Mouse (Mus musculus): ENCODE data around the gene Prpf6. TPM values are rescaled to one million over a fixed set of nuclear protein-coding genes. Genes with fewer than 3 reads are reported as not detected.

Gene Prpf6
- polyA plus RNA-seq, 1 experiment from 2014 or later: 46.3 TPM

- Histone ChIP-seq H3K9me3 (replicated peaks; ENCODE audit: low read length) (no peaks in the 10 kb centered on the region), H3K4me3 (replicated peaks; ENCODE audit: low read depth, low read length) (no peak overlapping the region), H3K4me2 (ENCODE audit: low read length) (no peak overlapping the region), H3K27ac (no peak overlapping the region), H3K27me3 (ENCODE audit: insufficient read depth, low read length) (no peaks in the 10 kb centered on the region), H3K9ac (ENCODE audit: low read depth, low read length) (no peak overlapping the region), H3K36me3 (ENCODE audit: insufficient read depth, low read length) (peaks cover 26% of the 10 kb centered on the region), H3K4me1 (replicated peaks; ENCODE audit: insufficient read depth, low read length) (no peaks in the 10 kb centered on the region)
- DNase-seq (ENCODE audit: low spot score) (no peak), ATAC-seq (replicated peaks; ENCODE audit: low FRiP score, low read depth) (no peak)
- TF ChIP-seq CTCF (IDR thresholded peaks at IDR 0.05; ENCODE audit: low read depth): no peak
Observed at GRCm38 (mm10) chr2:181628471-181628870, 36.8 kb downstream of the Prpf6 start.

- Histone ChIP-seq H3K9ac (ENCODE audit: low read depth, low read length) (no peak overlapping the region), H3K9me3 (replicated peaks; ENCODE audit: low read length) (no peaks in the 10 kb centered on the region), H3K36me3 (ENCODE audit: insufficient read depth, low read length) (peaks cover 57% of the 10 kb centered on the region), H3K4me3 (replicated peaks; ENCODE audit: low read depth, low read length) (no peak overlapping the region), H3K27ac (no peak overlapping the region), H3K4me2 (ENCODE audit: low read length) (no peak overlapping the region), H3K27me3 (ENCODE audit: insufficient read depth, low read length) (no peaks in the 10 kb centered on the region), H3K4me1 (replicated peaks; ENCODE audit: insufficient read depth, low read length) (no peaks in the 10 kb centered on the region)
- TF ChIP-seq CTCF (IDR thresholded peaks at IDR 0.05; ENCODE audit: low read depth): no peak
- no peak for ATAC-seq (replicated peaks; ENCODE audit: low FRiP score, low read depth)
- no peak for DNase-seq (ENCODE audit: low spot score)
- WGBS: 93% methylated on average over 6 of the region's 6 CpGs
Observed at GRCm38 (mm10) chr2:181632624-181633023, 41.0 kb downstream of the Prpf6 start.

GRCm38 (mm10) chr2:181635865-181636264 lies 44.2 kb downstream of the Prpf6 start:
- no peak for ATAC-seq (replicated peaks; ENCODE audit: low FRiP score, low read depth)
- H3K4me2 ChIP-seq (ENCODE audit: low read length): no peak overlapping the region
- DNase-seq (ENCODE audit: low spot score): no peak
- no peaks in the 10 kb centered on the region for H3K4me1 ChIP-seq (replicated peaks; ENCODE audit: insufficient read depth, low read length)
- no peaks in the 10 kb centered on the region for H3K9me3 ChIP-seq (replicated peaks; ENCODE audit: low read length)
- no peak for TF ChIP-seq CTCF (IDR thresholded peaks at IDR 0.05; ENCODE audit: low read depth)
- no peak overlapping the region for H3K9ac ChIP-seq (ENCODE audit: low read depth, low read length)
- 94% methylated on average over 3 of the region's 3 CpGs for WGBS
- peaks cover 72% of the 10 kb centered on the region for H3K36me3 ChIP-seq (ENCODE audit: insufficient read depth, low read length)
- H3K27ac ChIP-seq: no peak overlapping the region
- no peak overlapping the region for H3K4me3 ChIP-seq (replicated peaks; ENCODE audit: low read depth, low read length)
- no peaks in the 10 kb centered on the region for H3K27me3 ChIP-seq (ENCODE audit: insufficient read depth, low read length)

- no peaks in the 10 kb centered on the region for H3K9me3 ChIP-seq (replicated peaks; ENCODE audit: low read length)
- no peak overlapping the region for H3K27ac ChIP-seq
- H3K27me3 ChIP-seq (ENCODE audit: insufficient read depth, low read length): no peaks in the 10 kb centered on the region
- H3K36me3 ChIP-seq (ENCODE audit: insufficient read depth, low read length): peaks cover 61% of the 10 kb centered on the region
- peak; percentile 82 for TF ChIP-seq CTCF (IDR thresholded peaks at IDR 0.05; ENCODE audit: low read depth)
- H3K4me1 ChIP-seq (replicated peaks; ENCODE audit: insufficient read depth, low read length): no peaks in the 10 kb centered on the region
- ATAC-seq (replicated peaks; ENCODE audit: low FRiP score, low read depth) (no peak), DNase-seq (ENCODE audit: low spot score) (peak; percentile 63)
- WGBS: 95% methylated on average over 2 of the region's 2 CpGs
- H3K9ac ChIP-seq (ENCODE audit: low read depth, low read length): no peak overlapping the region
- H3K4me2 ChIP-seq (ENCODE audit: low read length): no peak overlapping the region
- H3K4me3 ChIP-seq (replicated peaks; ENCODE audit: low read depth, low read length): no peak overlapping the region
Observed at GRCm38 (mm10) chr2:181644361-181644760, 52.7 kb downstream of the Prpf6 start.

- ATAC-seq (replicated peaks; ENCODE audit: low FRiP score, low read depth): no peak
- no peak for DNase-seq (ENCODE audit: low spot score)
- H3K4me3 ChIP-seq (replicated peaks; ENCODE audit: low read depth, low read length): no peak overlapping the region
- 97% methylated on average over 3 of the region's 3 CpGs for WGBS
- H3K4me1 ChIP-seq (replicated peaks; ENCODE audit: insufficient read depth, low read length): no peaks in the 10 kb centered on the region
- H3K27ac ChIP-seq: no peak overlapping the region
- H3K36me3 ChIP-seq (ENCODE audit: insufficient read depth, low read length): peaks cover 66% of the 10 kb centered on the region
- H3K9me3 ChIP-seq (replicated peaks; ENCODE audit: low read length): no peaks in the 10 kb centered on the region
- H3K27me3 ChIP-seq (ENCODE audit: insufficient read depth, low read length): no peaks in the 10 kb centered on the region
- H3K9ac ChIP-seq (ENCODE audit: low read depth, low read length): no peak overlapping the region
- TF ChIP-seq CTCF (IDR thresholded peaks at IDR 0.05; ENCODE audit: low read depth): no peak
- H3K4me2 ChIP-seq (ENCODE audit: low read length): no peak overlapping the region
Observed at GRCm38 (mm10) chr2:181645666-181646065, 54.0 kb downstream of the Prpf6 start.

GRCm38 (mm10) chr2:181646626-181647472 lies 55.2 kb downstream of the Prpf6 start:
- H3K36me3 ChIP-seq (ENCODE audit: insufficient read depth, low read length): peaks cover 64% of the 10 kb centered on the region
- DNase-seq (ENCODE audit: low spot score): no peak

More at GRCm38 (mm10) chr2:181646626-181647472, 55.2 kb downstream of the Prpf6 start:
- Histone ChIP-seq H3K27me3 (ENCODE audit: insufficient read depth, low read length) (no peaks in the 10 kb centered on the region), H3K27ac (no peak overlapping the region), H3K4me2 (ENCODE audit: low read length) (no peak overlapping the region), H3K4me1 (replicated peaks; ENCODE audit: insufficient read depth, low read length) (no peaks in the 10 kb centered on the region), H3K4me3 (replicated peaks; ENCODE audit: low read depth, low read length) (no peak overlapping the region), H3K9ac (ENCODE audit: low read depth, low read length) (no peak overlapping the region), H3K9me3 (replicated peaks; ENCODE audit: low read length) (no peaks in the 10 kb centered on the region)
- WGBS: 81% methylated on average over 6 of the region's 6 CpGs
- no peak for TF ChIP-seq CTCF (IDR thresholded peaks at IDR 0.05; ENCODE audit: low read depth)
- no peak for ATAC-seq (replicated peaks; ENCODE audit: low FRiP score, low read depth)

All from kidney, postnatal 0 days (tissue).